Mouse (Mus musculus) kidney, postnatal 0 days (tissue): ENCODE measurements at regions not wholly inside any gene's neighbourhood (a gene's known extent, or its start where the extent isn't known, plus 50 kb on each side); places are given as distances from the start of the nearest gene placed in this dataset.
A peak's percentile ranks its signal among the peaks of the same experiment; 100 is the strongest.

Experiments used
- ATAC-seq: fragments of 200-750 bp; cut with Nextera tagmentation; replicated peaks from 2 replicates; pipeline ENCODE4 v1.8.0; 2017; ENCODE audit warnings: low read depth, moderate number of reproducible peaks, moderate TSS enrichment, moderate library complexity; ENCODE audit not compliant: low FRiP score
- DNase-seq: peaks from one replicate; pipeline ENCODE4 v3.0.0-alpha.2; 2016; ENCODE audit warnings: low spot score
- H3K27ac ChIP-seq: fragments of 300-500 bp; sonication (generic); 2 replicates; pipeline ENCODE4 v1.5.1; 2014; ENCODE audit warnings: mild to moderate bottlenecking
- H3K27me3 ChIP-seq: fragments of 300-500 bp; sonication (generic); 2 replicates; pipeline ENCODE4 v1.6.1; 2014; ENCODE audit warnings: low read length, mixed read lengths; ENCODE audit not compliant: insufficient read depth
- H3K36me3 ChIP-seq: fragments of 300-500 bp; sonication (generic); 2 replicates; pipeline ENCODE4 v1.6.1; 2014; ENCODE audit warnings: low read length, mixed read lengths; ENCODE audit not compliant: insufficient read depth
- H3K4me1 ChIP-seq: fragments of 300-500 bp; sonication (generic); replicated peaks from 2 replicates; pipeline ENCODE4 v1.6.1; 2014; ENCODE audit warnings: antibody characterized with exemption, low read length, mixed read lengths; ENCODE audit not compliant: insufficient read depth
- H3K4me2 ChIP-seq: fragments of 300-500 bp; sonication (generic); 2 replicates; pipeline ENCODE4 v1.6.1; 2014; ENCODE audit warnings: mild to moderate bottlenecking, low read length, moderate library complexity, mixed read lengths
- H3K4me3 ChIP-seq: fragments of 300-500 bp; sonication (generic); replicated peaks from 2 replicates; pipeline ENCODE4 v1.5.1; 2014; ENCODE audit warnings: low read depth, low read length
- H3K9ac ChIP-seq: fragments of 300-500 bp; sonication (generic); 2 replicates; pipeline ENCODE4 v1.6.1; 2014; ENCODE audit warnings: low read depth, low read length
- H3K9me3 ChIP-seq: fragments of 300-500 bp; sonication (generic); replicated peaks from 2 replicates; pipeline ENCODE4 v1.6.1; 2016; ENCODE audit warnings: low read length, inconsistent platforms, mixed read lengths
- CTCF ChIP-seq: IDR thresholded peaks from 2 replicates; pipeline ENCODE4 v1.5.1; 2016; ENCODE audit warnings: antibody characterized with exemption, low read depth, mild to moderate bottlenecking, moderate library complexity
- WGBS: fragments of 180-500 bp; shearing (Covaris S2); extraction: QIAGEN DNeasy Blood & Tissue Kit; methylation state at CpG from one replicate; pipeline ENCODE4 v1.1.7; 2014; 5-methylcytosine and 5-hydroxymethylcytosine counted together

- DNase-seq, result peak; percentile 57
- H3K36me3 ChIP-seq, result no peaks in the 10 kb centered on the region
- ATAC-seq, result no peak
- H3K27me3 ChIP-seq, result no peaks in the 10 kb centered on the region
- H3K4me3 ChIP-seq, result no peak overlapping the region
- no peak overlapping the region for H3K4me2 ChIP-seq
- no peak overlapping the region for H3K27ac ChIP-seq
- H3K9me3 ChIP-seq, result no peaks in the 10 kb centered on the region
- 36% methylated on average over 7 of the region's 7 CpGs for WGBS
- H3K9ac ChIP-seq, result no peak overlapping the region
- no peaks in the 10 kb centered on the region for H3K4me1 ChIP-seq
- TF ChIP-seq CTCF, result no peak
Measured at GRCm38 (mm10) chr4:127416906-127417305, 58.9 kb upstream of the Gjb5 start.

- no peak overlapping the region for H3K27ac ChIP-seq
Measured at GRCm38 (mm10) chr4:127413997-127414964, 56.3 kb upstream of the Gjb5 start.

More at GRCm38 (mm10) chr4:127413997-127414964, 56.3 kb upstream of the Gjb5 start:
- DNase-seq (no peak), ATAC-seq (no peak)
- Histone ChIP-seq H3K4me1 (no peaks in the 10 kb centered on the region), H3K9me3 (no peaks in the 10 kb centered on the region), H3K4me3 (no peak overlapping the region), H3K36me3 (no peaks in the 10 kb centered on the region), H3K9ac (no peak overlapping the region), H3K4me2 (no peak overlapping the region), H3K27me3 (no peaks in the 10 kb centered on the region)
- 54% methylated on average over 14 of the region's 14 CpGs for WGBS
- TF ChIP-seq CTCF, result no peak
